Mouse (Mus musculus): ENCODE measurements around the gene Tdrkh. TPM values are rescaled to one million over a fixed set of nuclear protein-coding genes. Genes with fewer than 3 reads are reported as not detected.
A peak's percentile ranks its signal among the peaks of the same experiment; 100 is the strongest.

Tdrkh gene
- polyA plus RNA-seq, 1 experiment: not detected

DNA sequence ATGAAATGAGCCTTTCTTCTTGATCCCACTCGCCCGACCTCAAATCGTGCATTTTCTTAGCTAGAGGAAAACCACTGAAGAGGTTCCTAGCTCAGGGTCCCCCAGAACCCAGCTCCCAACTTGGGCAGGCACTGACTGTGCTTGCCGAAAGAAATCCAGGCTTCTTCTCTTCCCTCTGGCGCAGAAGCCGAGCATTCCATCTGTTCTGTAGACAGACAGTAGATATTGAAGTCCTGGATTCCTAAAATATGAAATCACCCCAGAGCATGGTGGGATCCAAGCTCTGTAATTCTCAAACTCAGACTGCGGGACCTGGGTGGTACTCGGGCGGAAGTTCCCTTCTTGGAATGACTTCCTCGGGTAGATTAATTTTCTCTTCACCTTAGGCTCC is 60.0 kb downstream of the Tdrkh start:
- TF ChIP-seq CTCF (IDR thresholded peaks at IDR 0.05; ENCODE audit: extremely low read depth, insufficient read length, insufficient replicate concordance, low read depth, low read length) (no peak), POLR2A (IDR thresholded peaks at IDR 0.05; ENCODE audit: low read depth, low read length) (no peak)
- no peak overlapping the region for H3K4me3 ChIP-seq (ENCODE audit: low read depth, low read length)
- no peaks in the 10 kb centered on the region for H3K27me3 ChIP-seq (ENCODE audit: control insufficient read depth, insufficient read depth, low read length)
- 63% methylated on average over 10 of the region's 10 CpGs for whole genome bisulfite sequencing
- peak overlapping the region; percentile 42; the same call in 1 of the 2 replicates for H3K27ac ChIP-seq (ENCODE audit: insufficient read depth, low read depth, low read length)
- no peaks in the 10 kb centered on the region for H3K36me3 ChIP-seq (ENCODE audit: control insufficient read depth, insufficient read depth, low read length)
- peaks cover 25% of the 10 kb centered on the region for H3K4me1 ChIP-seq (ENCODE audit: control insufficient read depth, insufficient read depth, insufficient read length, low read length)

- Histone ChIP-seq H3K27me3 (ENCODE audit: control insufficient read depth, insufficient read depth, low read length) (no peaks in the 10 kb centered on the region), H3K27ac (ENCODE audit: insufficient read depth, low read depth, low read length) (no peak overlapping the region), H3K36me3 (ENCODE audit: control insufficient read depth, insufficient read depth, low read length) (no peaks in the 10 kb centered on the region), H3K4me3 (ENCODE audit: low read depth, low read length) (no peak overlapping the region), H3K4me1 (ENCODE audit: control insufficient read depth, insufficient read depth, insufficient read length, low read length) (peaks cover 25% of the 10 kb centered on the region)
- 29% methylated on average over 5 of the region's 5 CpGs for whole genome bisulfite sequencing
- TF ChIP-seq CTCF (IDR thresholded peaks at IDR 0.05; ENCODE audit: extremely low read depth, insufficient read length, insufficient replicate concordance, low read depth, low read length) (no peak), POLR2A (IDR thresholded peaks at IDR 0.05; ENCODE audit: low read depth, low read length) (no peak)
Observed at GRCm38 (mm10) chr3:94473567-94474232, 60.6 kb downstream of the Tdrkh start.

DNA sequence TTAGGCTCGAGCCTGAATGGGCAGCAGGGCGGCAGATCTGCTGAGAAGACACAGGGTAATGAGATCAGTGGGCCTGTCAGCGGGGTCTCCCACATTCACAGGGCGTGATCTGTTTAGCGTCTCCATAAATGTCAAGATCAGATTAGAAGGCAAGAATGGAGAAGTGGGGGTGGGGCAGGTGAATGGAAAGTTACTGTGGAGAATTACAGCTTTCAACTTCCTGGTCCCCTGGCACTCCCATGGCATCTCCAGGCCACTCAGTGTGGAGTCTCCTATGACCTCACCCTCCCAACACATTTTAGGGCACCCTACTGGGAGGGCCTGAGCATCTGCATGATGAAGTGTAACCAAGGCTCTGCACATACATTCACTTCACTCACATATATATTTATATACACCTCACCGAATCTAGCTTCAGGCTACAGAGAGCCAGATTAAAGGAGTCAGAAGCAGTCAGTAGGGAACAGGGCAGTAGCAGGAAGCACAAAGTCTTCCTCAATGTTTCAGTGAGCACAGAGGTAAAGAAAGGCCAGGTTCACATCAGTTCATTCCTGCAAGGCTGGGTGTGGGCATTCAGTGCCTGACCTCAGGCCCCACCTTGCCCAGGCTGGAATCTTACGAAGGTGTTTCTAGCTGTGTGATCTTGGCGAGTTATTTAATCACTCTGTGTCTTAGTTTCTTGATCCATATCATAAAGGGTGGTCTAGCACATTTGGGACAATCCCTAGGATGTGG is 63.4 kb downstream of the Tdrkh start:
- H3K27ac ChIP-seq (ENCODE audit: insufficient read depth, low read depth, low read length): peak overlapping the region; percentile 80

GRCm38 (mm10) chr3:94477444-94477843 is 64.4 kb downstream of the Tdrkh start:
- 66% methylated on average over 4 of the region's 4 CpGs for WGBS
- Histone ChIP-seq H3K4me3 (ENCODE audit: low read depth, low read length) (no peak overlapping the region), H3K4me1 (ENCODE audit: control insufficient read depth, insufficient read depth, insufficient read length, low read length) (peaks cover 25% of the 10 kb centered on the region), H3K27ac (ENCODE audit: insufficient read depth, low read depth, low read length) (no peak overlapping the region), H3K36me3 (ENCODE audit: control insufficient read depth, insufficient read depth, low read length) (no peaks in the 10 kb centered on the region), H3K27me3 (ENCODE audit: control insufficient read depth, insufficient read depth, low read length) (peaks cover 3% of the 10 kb centered on the region; the same call in 1 of the 2 replicates)
- TF ChIP-seq POLR2A (IDR thresholded peaks at IDR 0.05; ENCODE audit: low read depth, low read length): no peak
- TF ChIP-seq CTCF (IDR thresholded peaks at IDR 0.05; ENCODE audit: extremely low read depth, insufficient read length, insufficient replicate concordance, low read depth, low read length): no peak

More for the DNA sequence above, 63.4 kb downstream of the Tdrkh start:
- H3K4me1 ChIP-seq (ENCODE audit: control insufficient read depth, insufficient read depth, insufficient read length, low read length): peaks cover 25% of the 10 kb centered on the region
- 24% methylated on average over 8 of the region's 8 CpGs for WGBS
- TF ChIP-seq POLR2A (IDR thresholded peaks at IDR 0.05; ENCODE audit: low read depth, low read length) (no peak), CTCF (IDR thresholded peaks at IDR 0.05; ENCODE audit: extremely low read depth, insufficient read length, insufficient replicate concordance, low read depth, low read length) (no peak)
- H3K27me3 ChIP-seq (ENCODE audit: control insufficient read depth, insufficient read depth, low read length): peaks cover 3% of the 10 kb centered on the region; the same call in 1 of the 2 replicates
- no peak overlapping the region for H3K4me3 ChIP-seq (ENCODE audit: low read depth, low read length)
- no peaks in the 10 kb centered on the region for H3K36me3 ChIP-seq (ENCODE audit: control insufficient read depth, insufficient read depth, low read length)

GRCm38 (mm10) chr3:94477981-94478422 is 64.9 kb downstream of the Tdrkh start, which contains the start of gene Celf3:
Gene Celf3 (plus strand): TSS chr3:94478295.
- peaks cover 3% of the 10 kb centered on the region; the same call in 1 of the 2 replicates for H3K27me3 ChIP-seq (ENCODE audit: control insufficient read depth, insufficient read depth, low read length)
- TF ChIP-seq CTCF (IDR thresholded peaks at IDR 0.05; ENCODE audit: extremely low read depth, insufficient read length, insufficient replicate concordance, low read depth, low read length) (no peak), POLR2A (IDR thresholded peaks at IDR 0.05; ENCODE audit: low read depth, low read length) (no peak)
- 2% methylated on average over 14 of the region's 14 CpGs for WGBS
- H3K4me1 ChIP-seq (ENCODE audit: control insufficient read depth, insufficient read depth, insufficient read length, low read length): peaks cover 22% of the 10 kb centered on the region
- no peak within 1 kb of the TSS for H3K27ac ChIP-seq (ENCODE audit: insufficient read depth, low read depth, low read length)
- H3K36me3 ChIP-seq (ENCODE audit: control insufficient read depth, insufficient read depth, low read length): no peaks in the 10 kb centered on the region
- no peak within 1 kb of the TSS for H3K4me3 ChIP-seq (ENCODE audit: low read depth, low read length)

- Histone ChIP-seq H3K4me3 (ENCODE audit: low read depth, low read length) (no peak overlapping the region), H3K27ac (ENCODE audit: insufficient read depth, low read depth, low read length) (no peak overlapping the region), H3K4me1 (ENCODE audit: control insufficient read depth, insufficient read depth, insufficient read length, low read length) (peaks cover 17% of the 10 kb centered on the region; the same call in 1 of the 2 replicates), H3K36me3 (ENCODE audit: control insufficient read depth, insufficient read depth, low read length) (no peaks in the 10 kb centered on the region), H3K27me3 (ENCODE audit: control insufficient read depth, insufficient read depth, low read length) (peaks cover 3% of the 10 kb centered on the region; the same call in 1 of the 2 replicates)
- WGBS: 27% methylated on average over 9 of the region's 9 CpGs
- TF ChIP-seq POLR2A (IDR thresholded peaks at IDR 0.05; ENCODE audit: low read depth, low read length) (no peak), CTCF (IDR thresholded peaks at IDR 0.05; ENCODE audit: extremely low read depth, insufficient read length, insufficient replicate concordance, low read depth, low read length) (no peak)
Observed at GRCm38 (mm10) chr3:94478591-94479169, 65.6 kb downstream of the Tdrkh start.

Data from small intestine, adult 2 months (tissue).